Mouse (Mus musculus) Patski (cell line): ENCODE results near the gene Dpf3. TPM values are rescaled to one million over a fixed set of nuclear protein-coding genes. Genes with fewer than 3 reads are reported as not detected.

Source experiments
- ATAC-seq: fragments of 100-300 bp; one replicate; pipeline ENCODE4 v1.8.0; 2021
- CTCF ChIA-PET: fragments of 350-600 bp; sonication (Branson Sonifier 250); formaldehyde crosslinking; loops from one replicate; lab custom pipeline; 2022; ENCODE audit warnings: inconsistent platforms; lab: Charles Lee
- POLR2A ChIA-PET: fragments of 350-600 bp; sonication (Branson Sonifier 250); formaldehyde crosslinking; loops from one replicate; lab custom pipeline; 2022; ENCODE audit warnings: antibody characterized with exemption, inconsistent platforms; lab: Charles Lee
- DNase-seq: peaks from one replicate; pipeline ENCODE4 v3.0.0-alpha.2; 2011; ENCODE audit warnings: low read depth, low spot score
- H3K27me3 ChIP-seq: fragments of 371-371 bp; one replicate; pipeline ENCODE4 v1.5.1; 2021
- CTCF ChIP-seq: fragments of 100-300 bp; IDR thresholded peaks from one replicate; pipeline ENCODE4 v1.5.1; 2021
- in situ Hi-C: fragments of 300-500 bp; cut with MboI; formaldehyde crosslinking; loops from 3 replicates; pipeline ENCODE4 v1.11.1; 2018; ENCODE audit warnings: low pct_unique_long_range_greater_than_20kb, mixed read lengths
- polyA plus RNA-seq: library from polyadenylated mRNA; unstranded; gene quantifications from one replicate; pipeline ENCODE4 v1.2.3, GENCODE M21; 2021

Gene Dpf3
- polyA plus RNA-seq, 1 experiment from 2014 or later: 0.15 TPM

DNA sequence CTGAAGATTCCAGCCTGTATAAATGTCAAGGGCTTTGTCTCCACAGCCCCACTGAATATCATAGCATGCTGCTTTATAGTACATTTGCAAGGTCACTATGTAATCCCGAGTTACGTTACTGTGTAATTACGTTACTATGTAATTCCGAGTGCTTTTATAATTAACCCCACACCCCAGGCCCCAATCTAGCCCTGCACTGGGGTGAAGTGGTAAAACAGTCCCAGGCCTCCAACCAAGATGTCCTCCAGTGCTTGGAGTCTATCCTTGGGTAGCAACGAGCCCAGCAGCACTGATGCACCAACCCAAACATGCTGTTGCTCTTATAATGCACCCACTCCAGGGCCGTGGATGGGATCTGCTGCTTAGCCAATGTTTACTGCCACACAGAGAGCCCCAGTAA is 35.5 kb upstream of the Dpf3 start:
- no peak for TF ChIP-seq CTCF
- ChIA-PET POLR2A (no interaction called here), CTCF (no interaction called here)
- no peak for DNase-seq
- in situ Hi-C loops: no loop called here
- no peaks in the 10 kb centered on the region for H3K27me3 ChIP-seq
- ATAC-seq: no peak

DNA sequence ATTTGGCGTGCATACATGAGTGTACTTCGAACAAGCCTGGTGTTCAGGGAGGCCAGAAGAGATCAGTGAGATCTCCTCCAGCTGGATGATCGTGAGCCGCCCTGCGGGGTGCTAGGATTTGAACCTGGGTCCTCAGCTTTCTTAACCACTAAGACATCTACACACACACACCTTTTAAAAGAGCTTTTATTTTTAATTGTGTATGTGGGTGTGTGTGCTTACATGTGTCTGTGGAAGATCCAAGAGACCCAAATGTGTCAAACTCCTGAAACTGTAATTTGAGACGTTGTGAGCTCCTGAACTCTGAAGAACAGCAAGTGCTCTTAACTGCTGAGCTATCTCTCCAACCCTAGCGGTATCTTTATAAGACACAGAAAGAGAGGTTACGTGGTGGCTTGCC is 33.6 kb upstream of the Dpf3 start:
- ATAC-seq (no peak), DNase-seq (no peak)
- H3K27me3 ChIP-seq: no peaks in the 10 kb centered on the region
- TF ChIP-seq CTCF: no peak
- ChIA-PET CTCF (interaction anchor here (0.7 kb wide), 1 partner anchor 8 kb away, joined by 3 read pairs; no protein-coding TSS in a partner anchor), POLR2A (no interaction called here)
- in situ Hi-C loops: no loop called here

GRCm38 (mm10) chr12:83520311-83520890 is 32.9 kb upstream of the Dpf3 start, which contains the start of gene Dcaf4:
TSS of gene Dcaf4 (plus strand) at chr12:83520466.
- CTCF ChIA-PET: no interaction called here

DNA sequence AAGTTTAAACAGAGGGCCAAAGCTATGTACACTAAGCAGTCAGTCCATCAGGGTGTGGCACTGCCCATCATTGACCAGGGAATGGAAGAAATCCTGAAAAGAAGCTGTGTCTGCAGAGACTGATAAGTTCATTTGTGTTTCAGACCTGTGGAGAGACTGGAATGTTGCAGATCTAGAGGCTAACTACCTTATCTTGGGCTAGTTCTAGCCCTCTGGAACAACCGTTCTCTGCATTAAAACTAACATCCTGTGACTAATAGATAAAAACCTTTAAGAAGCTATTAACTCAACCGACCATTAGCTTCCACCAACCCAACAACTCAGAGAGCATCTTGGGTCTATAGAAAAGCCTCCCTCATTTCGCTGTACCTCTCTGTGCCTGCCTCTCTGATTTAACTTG is 30.1 kb upstream of the Dpf3 start:
- DNase-seq (no peak), ATAC-seq (no peak)
- TF ChIP-seq CTCF: no peak
- ChIA-PET POLR2A (no interaction called here), CTCF (no interaction called here)
- in situ Hi-C loops: no loop called here
- H3K27me3 ChIP-seq: peaks cover 10% of the 10 kb centered on the region

More at GRCm38 (mm10) chr12:83520311-83520890, 32.9 kb upstream of the Dpf3 start, which contains the start of gene Dcaf4:
- DNase-seq: peak; percentile 64
- POLR2A ChIA-PET: interaction anchor here (0.6 kb wide), 1 partner anchor 63 kb away, joined by 4 read pairs; no protein-coding TSS in a partner anchor
- in situ Hi-C loops: no loop called here
- no peaks in the 10 kb centered on the region for H3K27me3 ChIP-seq
- TF ChIP-seq CTCF: no peak
- ATAC-seq: peak; percentile 100

DNA sequence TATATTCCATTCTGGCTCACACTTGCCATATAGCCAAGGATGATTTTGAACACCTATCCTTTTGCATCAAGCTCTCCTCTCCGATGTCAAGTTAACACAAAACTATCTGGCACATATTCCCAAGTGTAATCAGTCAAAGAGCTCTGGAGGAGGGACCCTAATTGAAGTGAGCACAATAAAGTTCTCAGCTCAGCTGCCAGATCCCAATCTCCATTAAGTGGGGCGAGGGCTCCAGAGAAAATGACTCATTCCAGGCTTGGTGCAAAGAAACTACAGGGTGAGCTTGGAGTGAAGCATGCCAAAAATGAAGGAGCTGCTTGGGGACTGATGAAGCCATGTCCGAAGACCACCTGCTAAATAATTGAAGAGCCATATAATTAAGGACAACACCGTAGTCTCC is 26.7 kb upstream of the Dpf3 start:
- CTCF ChIA-PET: no interaction called here
- in situ Hi-C loops: no loop called here
- TF ChIP-seq CTCF: no peak
- ATAC-seq (no peak), DNase-seq (no peak)
- peaks cover 12% of the 10 kb centered on the region for H3K27me3 ChIP-seq
- POLR2A ChIA-PET: no interaction called here

- CTCF ChIA-PET: interaction anchor here (1.7 kb wide), 1 partner anchor 8 kb away, joined by 3 read pairs; no protein-coding TSS in a partner anchor
- ATAC-seq (no peak), DNase-seq (no peak)
- H3K27me3 ChIP-seq: peaks cover 12% of the 10 kb centered on the region
- POLR2A ChIA-PET: no interaction called here
- in situ Hi-C loops: no loop called here
- TF ChIP-seq CTCF: no peak
These were observed 25.7 kb upstream of the Dpf3 start for GRCm38 (mm10) chr12:83513185-83513584.

GRCm38 (mm10) chr12:83512783-83513182 is 25.3 kb upstream of the Dpf3 start:
- in situ Hi-C loops: no loop called here
- POLR2A ChIA-PET: no interaction called here
- peaks cover 16% of the 10 kb centered on the region for H3K27me3 ChIP-seq
- DNase-seq: no peak
- TF ChIP-seq CTCF: no peak
- ATAC-seq: no peak
- CTCF ChIA-PET: interaction anchor here (1.7 kb wide), 1 partner anchor 9 kb away, joined by 3 read pairs; no protein-coding TSS in a partner anchor

DNA sequence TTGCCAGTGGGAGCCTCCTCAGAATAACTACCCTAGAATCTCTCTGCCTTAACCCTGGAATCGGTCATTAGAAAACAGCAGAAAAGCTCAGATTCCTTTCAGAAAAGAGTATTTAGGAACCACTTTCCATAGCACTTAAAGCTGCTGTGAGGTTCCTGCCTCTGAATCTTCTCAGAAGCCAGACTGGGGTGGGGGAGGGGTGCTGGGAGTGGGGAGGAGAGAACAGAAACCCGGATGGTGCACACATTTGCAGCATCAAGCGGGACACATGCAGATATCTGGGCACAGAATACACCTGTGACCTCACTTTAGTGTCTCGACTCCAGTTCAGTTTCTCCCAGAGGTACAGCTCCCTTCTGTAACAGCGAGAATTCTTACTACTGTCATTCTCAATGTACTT is 23.1 kb upstream of the Dpf3 start:
- ATAC-seq: no peak
- no peak for TF ChIP-seq CTCF
- ChIA-PET CTCF (no interaction called here), POLR2A (no interaction called here)
- no peak for DNase-seq
- H3K27me3 ChIP-seq: peaks cover 18% of the 10 kb centered on the region
- in situ Hi-C loops: no loop called here

GRCm38 (mm10) chr12:83506543-83506942 is 19.0 kb upstream of the Dpf3 start:
- no peak for ATAC-seq
- ChIA-PET POLR2A (no interaction called here), CTCF (no interaction called here)
- in situ Hi-C loops: no loop called here
- TF ChIP-seq CTCF: no peak
- H3K27me3 ChIP-seq: peaks cover 6% of the 10 kb centered on the region
- no peak for DNase-seq

GRCm38 (mm10) chr12:83502190-83502589 is 14.7 kb upstream of the Dpf3 start:
- ChIA-PET POLR2A (interaction anchor here (0.6 kb wide), 1 partner anchor 388 kb away, joined by 5 read pairs; no protein-coding TSS in a partner anchor), CTCF (interaction anchor here (0.5 kb wide), 1 partner anchor 528 kb away, joined by 3 read pairs; no protein-coding TSS in a partner anchor)
- in situ Hi-C loops: no loop called here
- DNase-seq: no peak
- peaks cover 8% of the 10 kb centered on the region for H3K27me3 ChIP-seq
- TF ChIP-seq CTCF: peak; percentile 70
- no peak for ATAC-seq

DNA sequence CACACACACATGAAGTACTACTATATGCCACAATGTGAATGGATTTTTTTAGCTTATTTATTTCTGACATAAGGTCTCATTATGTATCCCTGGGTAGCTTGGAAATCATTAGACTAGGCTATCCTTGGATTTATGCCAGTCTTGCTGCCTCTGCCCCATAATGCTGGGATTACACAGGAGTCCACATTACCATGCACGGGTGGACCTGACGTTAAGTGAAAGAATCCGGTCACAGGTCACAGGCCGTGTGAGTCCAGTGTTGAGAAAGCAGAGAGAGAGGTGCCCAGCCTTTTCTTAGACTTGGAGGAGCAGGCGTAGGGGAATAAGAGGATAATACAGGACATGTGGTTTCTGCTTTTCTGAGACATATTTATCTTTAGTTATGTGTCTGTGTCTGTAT is 11.7 kb upstream of the Dpf3 start:
- no peak for ATAC-seq
- peaks cover 13% of the 10 kb centered on the region for H3K27me3 ChIP-seq
- no peak for DNase-seq
- POLR2A ChIA-PET: no interaction called here
- in situ Hi-C loops: no loop called here
- CTCF ChIA-PET: interaction anchor here (1.3 kb wide), 1 partner anchor 387 kb away, joined by 3 read pairs; no protein-coding TSS in a partner anchor
- no peak for TF ChIP-seq CTCF

- POLR2A ChIA-PET: no interaction called here
- ATAC-seq (no peak), DNase-seq (no peak)
- TF ChIP-seq CTCF: peak; percentile 39
- H3K27me3 ChIP-seq: peaks cover 17% of the 10 kb centered on the region
- CTCF ChIA-PET: no interaction called here
- in situ Hi-C loops: no loop called here
These were observed 10.4 kb upstream of the Dpf3 start for GRCm38 (mm10) chr12:83497959-83498358.
